Mouse (Mus musculus): ENCODE measurements around the gene Olfr862. TPM values are rescaled to one million over a fixed set of nuclear protein-coding genes. Genes with fewer than 3 reads are reported as not detected.

Gene Olfr862
- not detected in 2 replicates for polyA plus RNA-seq (2015; fragmentation: Nextera tagmentation; extraction: Ambion mirVana)

DNA sequence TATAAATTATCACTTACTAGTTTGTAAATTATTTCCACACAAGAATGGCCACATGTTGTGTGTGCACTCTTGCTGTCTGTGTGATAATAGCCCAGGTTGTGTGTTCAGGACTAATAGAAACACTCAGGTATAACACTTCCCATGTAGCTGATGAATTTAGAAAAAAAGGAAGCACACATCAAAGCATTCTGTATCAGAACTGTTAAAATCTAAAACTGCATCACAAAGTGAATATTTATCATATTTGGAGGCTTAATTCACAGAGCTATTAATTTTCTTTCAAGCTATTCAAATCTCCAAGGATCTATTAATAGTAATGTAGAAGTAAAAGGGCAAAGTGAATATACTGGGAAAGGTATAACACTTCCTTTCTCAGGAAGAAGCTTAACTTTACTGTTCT, at the start of gene Olfr862:
Olfr862 (minus strand) TSS at position 101 of the 400 bp plus-strand sequence.

DNA sequence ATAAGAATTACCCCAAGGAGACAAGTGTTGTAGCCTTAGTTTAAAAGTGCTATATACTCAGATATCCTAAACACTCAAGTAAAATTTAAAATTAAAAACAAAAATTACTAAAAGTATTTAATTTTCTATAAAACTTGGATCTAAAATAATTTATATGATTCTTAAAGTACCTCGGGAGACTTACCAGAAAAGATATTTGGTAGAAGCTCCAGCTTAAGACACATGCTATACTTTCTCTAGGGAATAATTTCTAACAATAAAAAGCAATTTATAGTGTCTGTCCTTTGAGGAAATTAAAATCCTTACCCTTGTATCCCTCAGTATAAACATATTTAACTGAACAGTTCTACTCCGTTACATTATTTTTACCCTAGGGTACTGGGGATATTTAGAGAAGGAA, 28.8 kb upstream of the Olfr862 start, which contains the start of gene Olfr77:
Olfr77 (plus strand) TSS at position 301 of the 400 bp plus-strand sequence.

DNA sequence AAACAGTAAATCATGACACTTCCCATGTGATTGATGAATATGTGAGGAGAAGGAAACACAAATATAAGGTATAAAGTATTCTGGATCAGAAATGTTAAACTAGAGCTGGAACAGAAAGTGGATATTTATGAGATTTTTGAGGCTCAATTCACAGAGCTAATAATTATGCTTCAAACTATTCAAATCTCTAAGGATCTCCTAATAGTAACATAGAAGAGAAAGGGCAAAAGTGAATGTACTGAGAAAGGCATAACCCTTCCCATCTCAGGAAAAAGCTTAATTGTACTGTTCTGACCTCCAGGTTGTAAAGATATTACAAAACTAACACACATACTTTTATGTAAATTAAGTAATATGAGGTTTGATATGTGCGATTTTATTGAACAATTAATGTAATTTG, 38.2 kb downstream of the Olfr862 start, which contains the start of gene Olfr860:
Olfr860 (minus strand) TSS at position 101 of the 400 bp plus-strand sequence.

Other genes with a start within 250 kb of the Olfr862 start
- not detected in 2 replicates for gene Olfr857, start 178.6 kb downstream of the Olfr862 start, polyA plus RNA-seq (2015; fragmentation: Nextera tagmentation; extraction: Ambion mirVana)
- not detected in 2 replicates for gene Olfr58, start 107.7 kb downstream of the Olfr862 start, polyA plus RNA-seq (2015; fragmentation: Nextera tagmentation; extraction: Ambion mirVana)
- not detected in 2 replicates for gene Olfr859, start 83.1 kb downstream of the Olfr862 start, polyA plus RNA-seq (2015; fragmentation: Nextera tagmentation; extraction: Ambion mirVana)
- gene Olfr860, start 38.3 kb downstream of the Olfr862 start, polyA plus RNA-seq (2015; fragmentation: Nextera tagmentation; extraction: Ambion mirVana): not detected in 2 replicates
- 0.19 and 0.23 TPM in 2 replicates for gene Olfr77, start 28.9 kb upstream of the Olfr862 start, polyA plus RNA-seq (2015; fragmentation: Nextera tagmentation; extraction: Ambion mirVana)
- not detected in 2 replicates for gene Olfr866, start 140.0 kb upstream of the Olfr862 start, polyA plus RNA-seq (2015; fragmentation: Nextera tagmentation; extraction: Ambion mirVana)
- gene Olfr867, start 169.6 kb upstream of the Olfr862 start, polyA plus RNA-seq (2015; fragmentation: Nextera tagmentation; extraction: Ambion mirVana): not detected in 2 replicates
- gene Olfr868, start 210.6 kb upstream of the Olfr862 start, polyA plus RNA-seq (2015; fragmentation: Nextera tagmentation; extraction: Ambion mirVana): not detected in 2 replicates
- not detected in 2 replicates for gene Olfr869, start 241.0 kb upstream of the Olfr862 start, polyA plus RNA-seq (2015; fragmentation: Nextera tagmentation; extraction: Ambion mirVana)